Mouse (Mus musculus): ENCODE measurements around the gene Rtn4rl1.

DNA sequence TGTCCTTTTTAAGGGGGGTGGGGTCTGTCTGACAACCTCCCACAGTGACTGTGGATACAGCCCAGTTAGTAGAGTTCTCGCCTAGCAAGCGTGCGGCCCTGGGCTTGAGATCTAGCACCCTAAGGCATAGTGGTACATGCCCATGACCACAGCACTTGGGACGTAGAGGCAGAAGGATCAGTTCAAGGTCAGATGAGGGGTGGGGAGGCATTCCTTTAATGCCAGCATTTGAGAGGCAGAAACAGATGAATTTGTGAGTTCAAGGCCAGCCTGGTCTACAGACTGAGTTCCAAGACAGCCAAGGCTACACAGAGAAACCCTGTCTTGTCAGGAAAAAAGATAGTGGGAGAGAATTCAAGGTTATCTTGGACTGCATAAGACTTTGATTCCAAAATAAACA is 93.3 kb downstream of the Rtn4rl1 start:
- TF ChIP-seq CTCF (IDR thresholded peaks at IDR 0.05): no peak
- no peak for TF ChIP-seq EP300 (IDR thresholded peaks at IDR 0.05; ENCODE audit: insufficient read depth, low read depth, low read length)

All from heart, adult 2 months (tissue).